Mouse (Mus musculus) layer of hippocampus, adult 11-12 months (tissue): Measurements from ENCODE around the gene Cst7.

ENCODE experiments used
- DNase-seq: peaks from one replicate; pipeline ENCODE4 v3.0.0; 2022; ENCODE audit warnings: low spot score

The Cst7 gene

GRCm38 (mm10) chr2:150627140-150627539, 56.9 kb downstream of the Cst7 start:
- DNase-seq: no peak
